Mouse (Mus musculus) G1E (cell line): ENCODE measurements at regions not wholly inside any gene's neighbourhood (a gene's known extent, or its start where the extent isn't known, plus 50 kb on each side); places are given as distances from the start of the nearest gene placed in this dataset.

Experiments used
- CTCF ChIP-seq: IDR thresholded peaks from 2 replicates; pipeline ENCODE4 v1.5.1; 2012; ENCODE audit warnings: low read depth, low read length, inconsistent platforms, mixed read lengths
- GATA1 ChIP-seq: IDR thresholded peaks from 2 replicates; pipeline ENCODE4 v1.6.1; 2012; ENCODE audit warnings: borderline replicate concordance, low read length, inconsistent platforms, mixed read lengths
- POLR2AphosphoS5 ChIP-seq: IDR thresholded peaks from 2 replicates; pipeline ENCODE4 v1.6.1; 2012; ENCODE audit warnings: low read depth, low read length, inconsistent platforms; ENCODE audit not compliant: insufficient replicate concordance
- TAL1 ChIP-seq: conservative IDR thresholded peaks from 2 replicates; pipeline ENCODE4 v1.6.1; 2012; ENCODE audit warnings: low read depth, low read length, inconsistent platforms, mixed read lengths

DNA sequence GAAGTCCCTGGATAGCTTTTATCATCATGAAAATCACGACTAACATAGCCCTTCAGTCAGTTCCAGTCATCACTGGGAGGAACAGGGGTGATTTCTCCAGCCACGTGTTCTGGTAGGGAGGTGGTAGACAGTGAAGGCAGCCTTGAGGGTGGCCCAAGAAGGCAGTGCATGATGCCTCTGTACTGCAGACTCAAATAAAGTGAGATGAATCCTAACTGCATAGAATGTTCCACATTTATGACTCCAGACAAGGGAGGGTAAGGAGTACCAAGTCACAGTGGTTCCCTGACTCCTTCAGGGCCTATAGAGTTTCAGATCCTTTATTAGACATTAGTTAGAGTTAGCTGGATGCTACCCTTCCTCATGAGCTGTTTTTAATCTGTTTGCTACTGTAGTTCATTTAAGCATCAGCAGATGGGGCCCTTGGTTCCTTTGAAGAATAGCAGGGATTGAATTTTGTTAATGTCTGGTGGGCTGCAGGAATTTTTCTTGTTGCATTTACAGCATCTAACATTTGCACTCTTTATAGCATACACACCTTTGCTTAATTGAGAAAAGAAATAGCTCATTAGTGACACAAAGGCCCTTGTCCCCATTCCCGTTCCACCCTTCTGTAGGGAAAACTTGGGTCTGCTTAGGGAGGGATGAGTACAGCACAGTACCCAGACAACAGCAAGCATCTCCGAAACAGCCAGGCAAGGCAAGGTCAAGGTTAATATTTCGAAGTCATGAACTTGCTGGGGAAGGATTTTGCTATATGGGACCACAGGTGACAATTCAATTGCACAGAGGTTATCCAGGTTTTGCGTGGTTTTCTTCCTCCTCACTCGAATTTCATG is 359.0 kb upstream of the Pkn2 start:
- TF ChIP-seq TAL1 (no peak), CTCF (no peak), POLR2AphosphoS5 (no peak), GATA1 (no peak)
